Mouse (Mus musculus) forebrain, embryonic 12.5 days (tissue): ENCODE results near the gene Osgin1. TPM values are rescaled to one million over a fixed set of nuclear protein-coding genes. Genes with fewer than 3 reads are reported as not detected.

Source experiments
- ATAC-seq: fragments of 200-750 bp; cut with Nextera tagmentation; 2 replicates; pipeline ENCODE4 v1.8.0; 2017; ENCODE audit warnings: moderate TSS enrichment; ENCODE audit not compliant: low FRiP score
- H3K27ac ChIP-seq: fragments of 300-500 bp; sonication (generic); 2 replicates; pipeline ENCODE4 v1.5.1; 2016; ENCODE audit warnings: mild to moderate bottlenecking
- H3K27me3 ChIP-seq: fragments of 300-500 bp; sonication (generic); 2 replicates; pipeline ENCODE4 v1.6.1; 2016; ENCODE audit warnings: mild to moderate bottlenecking
- H3K36me3 ChIP-seq: fragments of 300-500 bp; sonication (generic); replicated peaks from 2 replicates; pipeline ENCODE4 v1.6.1; 2016; ENCODE audit warnings: mild to moderate bottlenecking
- H3K4me1 ChIP-seq: fragments of 300-500 bp; sonication (generic); 2 replicates; pipeline ENCODE4 v1.6.1; 2016
- H3K4me2 ChIP-seq: fragments of 300-500 bp; sonication (generic); 2 replicates; pipeline ENCODE4 v1.6.1; 2016; ENCODE audit warnings: mild to moderate bottlenecking, moderate library complexity
- H3K4me3 ChIP-seq: fragments of 300-500 bp; sonication (generic); replicated peaks from 2 replicates; pipeline ENCODE4 v1.5.1; 2016; ENCODE audit warnings: mild to moderate bottlenecking
- H3K9ac ChIP-seq: fragments of 300-500 bp; sonication (generic); 2 replicates; pipeline ENCODE4 v1.6.1; 2016; ENCODE audit warnings: mild to moderate bottlenecking
- H3K9me3 ChIP-seq: fragments of 300-500 bp; sonication (generic); 2 replicates; pipeline ENCODE4 v1.6.1; 2016
- WGBS: fragments of 180-500 bp; shearing (Covaris S2); methylation state at CpG from one replicate; pipeline ENCODE4 v1.1.7; 2016; 5-methylcytosine and 5-hydroxymethylcytosine counted together
- polyA plus RNA-seq: library from polyadenylated mRNA; unstranded; fragments of >200 nt; fragmentation: Nextera tagmentation; extraction: Ambion mirVana; gene quantifications from 2 replicates; pipeline ENCODE4 v1.2.1, GENCODE M21; 2016

The Osgin1 gene
- polyA plus RNA-seq, 1 experiment from 2014 or later = 0.13 TPM

- no peak for ATAC-seq
- Histone ChIP-seq H3K9ac (no peak overlapping the region), H3K4me3 (no peak overlapping the region), H3K27me3 (no peaks in the 10 kb centered on the region), H3K9me3 (no peaks in the 10 kb centered on the region), H3K36me3 (peaks cover 43% of the 10 kb centered on the region), H3K4me1 (no peaks in the 10 kb centered on the region), H3K4me2 (no peak overlapping the region), H3K27ac (no peak overlapping the region)
- WGBS = 93% methylated on average over 5 of the region's 5 CpGs
Measured at GRCm38 (mm10) chr8:119404648-119405047, 29.3 kb upstream of the Osgin1 start.

GRCm38 (mm10) chr8:119408311-119408710 lies 25.6 kb upstream of the Osgin1 start:
- H3K9me3 ChIP-seq = no peaks in the 10 kb centered on the region
- H3K9ac ChIP-seq = no peak overlapping the region
- 90% methylated on average over 8 of the region's 8 CpGs for WGBS
- no peak overlapping the region for H3K4me2 ChIP-seq
- no peak overlapping the region for H3K27ac ChIP-seq
- H3K4me3 ChIP-seq = no peak overlapping the region
- H3K4me1 ChIP-seq = peaks cover 4% of the 10 kb centered on the region
- H3K36me3 ChIP-seq = peaks cover 56% of the 10 kb centered on the region
- H3K27me3 ChIP-seq = no peaks in the 10 kb centered on the region
- ATAC-seq = no peak

GRCm38 (mm10) chr8:119412037-119412734 lies 21.7 kb upstream of the Osgin1 start:
- H3K9me3 ChIP-seq = no peaks in the 10 kb centered on the region
- H3K27me3 ChIP-seq = peaks cover 9% of the 10 kb centered on the region; the same call in 1 of the 2 replicates
- peaks cover 43% of the 10 kb centered on the region for H3K36me3 ChIP-seq
- H3K4me2 ChIP-seq = no peak overlapping the region
- H3K9ac ChIP-seq = no peak overlapping the region
- H3K4me1 ChIP-seq = peaks cover 4% of the 10 kb centered on the region
- no peak overlapping the region for H3K4me3 ChIP-seq
- no peak for ATAC-seq
- no peak overlapping the region for H3K27ac ChIP-seq
- 62% methylated on average over 10 of the region's 10 CpGs for WGBS

GRCm38 (mm10) chr8:119412735-119413498 lies 21.0 kb upstream of the Osgin1 start:
- Histone ChIP-seq H3K4me1 (peaks cover 4% of the 10 kb centered on the region), H3K27me3 (peaks cover 9% of the 10 kb centered on the region; the same call in 1 of the 2 replicates), H3K4me2 (peak overlapping the region; percentile 48), H3K9me3 (no peaks in the 10 kb centered on the region), H3K9ac (peak overlapping the region; percentile 51), H3K36me3 (peaks cover 37% of the 10 kb centered on the region), H3K4me3 (peak overlapping the region; percentile 19; the same call in 1 of the 2 replicates), H3K27ac (no peak overlapping the region)
- ATAC-seq = peak; percentile 80
- 10% methylated on average over 18 of the region's 18 CpGs for WGBS

GRCm38 (mm10) chr8:119413605-119414004 lies 20.3 kb upstream of the Osgin1 start:
- peaks cover 30% of the 10 kb centered on the region for H3K36me3 ChIP-seq
- 86% methylated on average over 10 of the region's 10 CpGs for WGBS
- no peak overlapping the region for H3K27ac ChIP-seq
- peaks cover 4% of the 10 kb centered on the region for H3K4me1 ChIP-seq
- H3K4me2 ChIP-seq = no peak overlapping the region
- no peak overlapping the region for H3K9ac ChIP-seq
- H3K27me3 ChIP-seq = peaks cover 9% of the 10 kb centered on the region; the same call in 1 of the 2 replicates
- no peaks in the 10 kb centered on the region for H3K9me3 ChIP-seq
- H3K4me3 ChIP-seq = no peak overlapping the region
- ATAC-seq = no peak

GRCm38 (mm10) chr8:119420318-119420717 lies 13.6 kb upstream of the Osgin1 start:
- Histone ChIP-seq H3K9ac (no peak overlapping the region), H3K27me3 (peaks cover 9% of the 10 kb centered on the region; the same call in 1 of the 2 replicates), H3K9me3 (no peaks in the 10 kb centered on the region), H3K4me3 (no peak overlapping the region), H3K4me1 (peaks cover 4% of the 10 kb centered on the region; the same call in 1 of the 2 replicates), H3K27ac (no peak overlapping the region), H3K4me2 (no peak overlapping the region), H3K36me3 (no peaks in the 10 kb centered on the region)
- WGBS = 78% methylated on average over 7 of the region's 7 CpGs
- ATAC-seq = no peak

- Histone ChIP-seq H3K36me3 (no peaks in the 10 kb centered on the region), H3K4me1 (peaks cover 4% of the 10 kb centered on the region; the same call in 1 of the 2 replicates), H3K4me2 (no peak overlapping the region), H3K9ac (no peak overlapping the region), H3K4me3 (no peak overlapping the region), H3K27ac (no peak overlapping the region), H3K9me3 (no peaks in the 10 kb centered on the region), H3K27me3 (no peaks in the 10 kb centered on the region)
- no peak for ATAC-seq
- 56% methylated on average over 9 of the region's 9 CpGs for WGBS
Measured at GRCm38 (mm10) chr8:119421603-119422122, 12.3 kb upstream of the Osgin1 start.

GRCm38 (mm10) chr8:119422123-119422711 lies 11.7 kb upstream of the Osgin1 start:
- no peak overlapping the region for H3K4me3 ChIP-seq
- H3K27me3 ChIP-seq = no peaks in the 10 kb centered on the region
- no peak for ATAC-seq
- H3K27ac ChIP-seq = no peak overlapping the region
- no peaks in the 10 kb centered on the region for H3K9me3 ChIP-seq
- H3K36me3 ChIP-seq = no peaks in the 10 kb centered on the region
- no peak overlapping the region for H3K4me2 ChIP-seq
- peaks cover 4% of the 10 kb centered on the region; the same call in 1 of the 2 replicates for H3K4me1 ChIP-seq
- WGBS = 62% methylated on average over 9 of the region's 9 CpGs
- no peak overlapping the region for H3K9ac ChIP-seq

- Histone ChIP-seq H3K9me3 (no peaks in the 10 kb centered on the region), H3K36me3 (no peaks in the 10 kb centered on the region), H3K9ac (no peak overlapping the region), H3K27me3 (no peaks in the 10 kb centered on the region), H3K4me3 (no peak overlapping the region), H3K4me1 (peaks cover 4% of the 10 kb centered on the region; the same call in 1 of the 2 replicates), H3K27ac (no peak overlapping the region), H3K4me2 (no peak overlapping the region)
- WGBS = 77% methylated on average over 9 of the region's 9 CpGs
- ATAC-seq = no peak
Measured at GRCm38 (mm10) chr8:119423631-119424141, 10.2 kb upstream of the Osgin1 start.

- Histone ChIP-seq H3K27me3 (no peaks in the 10 kb centered on the region), H3K4me2 (no peak overlapping the region), H3K9me3 (no peaks in the 10 kb centered on the region), H3K4me3 (no peak overlapping the region), H3K9ac (no peak overlapping the region), H3K27ac (no peak overlapping the region), H3K4me1 (peaks cover 4% of the 10 kb centered on the region; the same call in 1 of the 2 replicates), H3K36me3 (no peaks in the 10 kb centered on the region)
- ATAC-seq = no peak
- 89% methylated on average over 10 of the region's 10 CpGs for WGBS
Measured at GRCm38 (mm10) chr8:119424199-119424733, 9.7 kb upstream of the Osgin1 start.

- Histone ChIP-seq H3K9ac (no peak overlapping the region), H3K36me3 (no peaks in the 10 kb centered on the region), H3K4me1 (peaks cover 4% of the 10 kb centered on the region; the same call in 1 of the 2 replicates), H3K27ac (no peak overlapping the region), H3K4me3 (no peak overlapping the region), H3K9me3 (no peaks in the 10 kb centered on the region), H3K4me2 (no peak overlapping the region), H3K27me3 (no peaks in the 10 kb centered on the region)
- 80% methylated on average over 10 of the region's 10 CpGs for WGBS
- ATAC-seq = no peak
Measured at GRCm38 (mm10) chr8:119424740-119425139, 9.2 kb upstream of the Osgin1 start.

GRCm38 (mm10) chr8:119425533-119425932 lies 8.4 kb upstream of the Osgin1 start:
- Histone ChIP-seq H3K36me3 (no peaks in the 10 kb centered on the region), H3K27ac (no peak overlapping the region), H3K4me1 (peaks cover 4% of the 10 kb centered on the region; the same call in 1 of the 2 replicates), H3K9ac (no peak overlapping the region), H3K4me3 (no peak overlapping the region), H3K9me3 (no peaks in the 10 kb centered on the region), H3K27me3 (no peaks in the 10 kb centered on the region), H3K4me2 (no peak overlapping the region)
- WGBS = 92% methylated on average over 10 of the region's 10 CpGs
- no peak for ATAC-seq
